Mouse (Mus musculus): ENCODE measurements around the gene Foxc2. TPM values are rescaled to one million over a fixed set of nuclear protein-coding genes. Genes with fewer than 3 reads are reported as not detected.

Foxc2 gene
- polyA plus RNA-seq, 1 experiment from 2014 or later = 0.48 TPM

DNA sequence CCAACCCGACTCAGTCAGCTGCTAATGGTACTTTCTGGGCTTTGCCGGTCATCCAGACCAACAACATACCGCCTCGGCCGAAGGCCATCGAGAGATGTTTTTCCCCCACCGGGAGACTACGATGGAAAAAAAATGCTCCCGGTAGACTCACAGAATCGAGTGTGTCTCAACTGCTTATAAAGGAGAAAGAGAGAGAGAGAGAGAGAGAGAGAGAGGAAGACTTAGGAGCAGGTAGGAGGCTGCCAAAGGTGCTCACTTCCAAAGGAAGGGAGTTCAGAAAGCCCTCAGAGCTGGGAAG lies 41.2 kb upstream of the Foxc2 start:
- Histone ChIP-seq H3K4me2 (replicated peaks; ENCODE audit: low read depth) (peak overlapping the region; percentile 63), H3K4me3 (ENCODE audit: low read depth, low read length) (peak overlapping the region; percentile 26)
- ATAC-seq = no peak

DNA sequence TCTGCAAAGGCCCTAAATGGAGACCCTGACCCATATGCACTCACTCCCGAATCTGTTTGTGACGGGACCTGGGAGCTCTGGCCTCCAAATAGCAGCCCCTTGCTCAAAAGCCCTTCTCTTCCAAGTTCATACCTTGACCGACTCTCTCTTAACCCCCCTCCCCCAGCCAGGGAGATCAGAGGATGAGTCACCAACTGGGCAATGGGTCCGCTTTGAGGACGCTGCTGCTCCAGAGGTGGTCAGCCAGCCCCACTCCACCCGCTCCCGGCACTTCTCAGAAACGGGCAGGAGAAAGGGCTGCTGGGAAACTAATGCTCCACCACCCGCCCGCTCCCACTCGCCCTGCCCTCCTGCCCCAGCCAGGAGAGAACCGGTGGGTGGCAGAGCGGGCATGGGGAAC lies 40.0 kb upstream of the Foxc2 start:
- H3K27me3 ChIP-seq (replicated peaks; ENCODE audit: control insufficient read depth, insufficient read depth, low read length) = peaks cover 78% of the 10 kb centered on the region
- H3K9me3 ChIP-seq (ENCODE audit: control insufficient read depth) = no peaks in the 10 kb centered on the region
- H3K27ac ChIP-seq (ENCODE audit: low read depth, low read length) = peak overlapping the region; percentile 10; the same call in 1 of the 2 replicates
- no peak for ATAC-seq
- TF ChIP-seq CTCF (IDR thresholded peaks at IDR 0.05; ENCODE audit: low read depth) = no peak
- H3K4me1 ChIP-seq (replicated peaks; ENCODE audit: control insufficient read depth, insufficient read depth, low read length) = no peaks in the 10 kb centered on the region
- H3K9ac ChIP-seq (ENCODE audit: low read depth, low read length) = no peak overlapping the region
- no peaks in the 10 kb centered on the region for H3K36me3 ChIP-seq (ENCODE audit: control insufficient read depth, insufficient read depth)
- peak overlapping the region; percentile 44 for H3K4me2 ChIP-seq (replicated peaks; ENCODE audit: low read depth)
- WGBS = 9% methylated on average over 13 of the region's 13 CpGs
- peak overlapping the region; percentile 1; the same call in 1 of the 2 replicates for H3K4me3 ChIP-seq (ENCODE audit: low read depth, low read length)

More for the DNA sequence above, 41.2 kb upstream of the Foxc2 start:
- no peaks in the 10 kb centered on the region for H3K9me3 ChIP-seq (ENCODE audit: control insufficient read depth)
- WGBS = 4% methylated on average over 10 of the region's 10 CpGs
- H3K27ac ChIP-seq (ENCODE audit: low read depth, low read length) = 0 out of 2 replicates have a peak overlapping the region, but pooled peaks have one; percentile 6
- no peaks in the 10 kb centered on the region for H3K4me1 ChIP-seq (replicated peaks; ENCODE audit: control insufficient read depth, insufficient read depth, low read length)
- H3K36me3 ChIP-seq (ENCODE audit: control insufficient read depth, insufficient read depth) = no peaks in the 10 kb centered on the region
- no peak for TF ChIP-seq CTCF (IDR thresholded peaks at IDR 0.05; ENCODE audit: low read depth)
- H3K9ac ChIP-seq (ENCODE audit: low read depth, low read length) = peak overlapping the region; percentile 27; the same call in 1 of the 2 replicates
- H3K27me3 ChIP-seq (replicated peaks; ENCODE audit: control insufficient read depth, insufficient read depth, low read length) = peaks cover 67% of the 10 kb centered on the region

DNA sequence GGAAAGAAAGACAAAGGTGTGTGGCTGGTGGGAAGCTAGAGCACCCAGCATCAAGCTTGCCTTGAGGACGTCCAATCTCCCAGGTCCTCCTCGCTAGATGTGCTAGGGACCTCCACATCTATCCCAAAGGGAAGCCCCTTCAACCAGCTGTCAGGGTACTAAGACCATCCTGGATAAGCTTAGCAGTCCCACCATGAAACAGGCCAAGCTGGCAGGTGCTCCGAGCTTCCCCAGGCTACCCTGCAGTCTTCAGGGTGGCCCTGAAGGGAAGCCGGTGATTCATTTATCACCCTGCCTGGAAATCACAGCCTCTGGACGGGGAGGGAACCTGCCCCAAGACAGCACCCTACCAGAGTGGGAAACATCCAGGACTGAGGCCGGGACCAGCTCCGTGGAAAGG lies 39.4 kb upstream of the Foxc2 start:
- Histone ChIP-seq H3K4me2 (replicated peaks; ENCODE audit: low read depth) (peak overlapping the region; percentile 44), H3K4me3 (ENCODE audit: low read depth, low read length) (no peak overlapping the region; the same call in 1 of the 2 replicates), H3K36me3 (ENCODE audit: control insufficient read depth, insufficient read depth) (no peaks in the 10 kb centered on the region), H3K27ac (ENCODE audit: low read depth, low read length) (0 out of 2 replicates have a peak overlapping the region, but pooled peaks have one; percentile 10), H3K9ac (ENCODE audit: low read depth, low read length) (no peak overlapping the region), H3K9me3 (ENCODE audit: control insufficient read depth) (no peaks in the 10 kb centered on the region), H3K27me3 (replicated peaks; ENCODE audit: control insufficient read depth, insufficient read depth, low read length) (peaks cover 77% of the 10 kb centered on the region), H3K4me1 (replicated peaks; ENCODE audit: control insufficient read depth, insufficient read depth, low read length) (no peaks in the 10 kb centered on the region)
- no peak for ATAC-seq
- 20% methylated on average over 7 of the region's 7 CpGs for WGBS
- TF ChIP-seq CTCF (IDR thresholded peaks at IDR 0.05; ENCODE audit: low read depth) = no peak

DNA sequence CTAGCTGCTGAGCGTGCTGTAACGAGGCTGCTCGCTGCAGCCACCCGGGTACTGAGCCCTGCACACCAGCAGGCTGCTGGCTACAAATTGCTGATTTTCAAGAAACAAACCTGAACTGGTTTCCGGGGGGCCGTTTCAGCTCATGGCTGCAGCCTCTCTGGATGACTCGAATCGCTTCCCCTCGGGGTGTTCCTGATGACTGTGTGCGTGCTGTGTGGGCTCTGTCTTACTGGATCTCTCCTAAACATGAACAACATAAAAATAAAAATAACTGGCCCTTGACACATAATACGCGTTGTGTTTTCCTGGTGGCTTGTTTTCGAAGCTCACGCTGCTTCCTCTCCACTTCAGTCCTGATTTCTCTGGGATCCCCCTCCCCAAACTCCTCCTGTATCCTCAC lies 37.2 kb upstream of the Foxc2 start:
- no peak overlapping the region for H3K27ac ChIP-seq (ENCODE audit: low read depth, low read length)

DNA sequence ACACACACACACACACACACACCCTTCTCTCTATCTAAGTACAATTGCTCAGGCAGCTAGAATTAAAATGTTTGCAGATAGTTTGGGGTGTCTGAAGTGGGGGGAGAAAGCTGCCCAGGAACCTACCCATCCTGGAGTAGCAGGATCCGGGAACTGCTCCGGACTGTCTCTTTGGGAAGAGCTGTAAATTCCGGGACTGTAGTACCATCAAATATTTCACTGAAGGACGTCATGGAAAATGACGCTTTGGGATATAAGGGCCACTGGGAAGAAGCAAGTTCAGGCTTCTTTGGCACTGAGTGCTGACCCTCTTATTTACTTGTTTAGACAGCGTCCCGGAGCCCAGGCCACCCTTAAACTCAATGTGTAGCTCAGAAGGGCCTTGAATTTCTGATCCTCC lies 36.8 kb upstream of the Foxc2 start:
- Histone ChIP-seq H3K4me2 (replicated peaks; ENCODE audit: low read depth) (peak overlapping the region; percentile 84; the same call in 1 of the 2 replicates), H3K4me1 (replicated peaks; ENCODE audit: control insufficient read depth, insufficient read depth, low read length) (no peaks in the 10 kb centered on the region), H3K4me3 (ENCODE audit: low read depth, low read length) (peak overlapping the region; percentile 65), H3K27ac (ENCODE audit: low read depth, low read length) (0 out of 2 replicates have a peak overlapping the region, but pooled peaks have one; percentile 87), H3K27me3 (replicated peaks; ENCODE audit: control insufficient read depth, insufficient read depth, low read length) (peaks cover 86% of the 10 kb centered on the region), H3K9ac (ENCODE audit: low read depth, low read length) (0 out of 2 replicates have a peak overlapping the region, but pooled peaks have one; percentile 22), H3K9me3 (ENCODE audit: control insufficient read depth) (no peaks in the 10 kb centered on the region), H3K36me3 (ENCODE audit: control insufficient read depth, insufficient read depth) (no peaks in the 10 kb centered on the region)
- no peak for TF ChIP-seq CTCF (IDR thresholded peaks at IDR 0.05; ENCODE audit: low read depth)
- WGBS = 9% methylated on average over 7 of the region's 7 CpGs
- no peak for ATAC-seq

More for the DNA sequence above, 37.2 kb upstream of the Foxc2 start:
- Histone ChIP-seq H3K4me3 (ENCODE audit: low read depth, low read length) (peak overlapping the region; percentile 65), H3K27me3 (replicated peaks; ENCODE audit: control insufficient read depth, insufficient read depth, low read length) (peaks cover 85% of the 10 kb centered on the region), H3K9ac (ENCODE audit: low read depth, low read length) (0 out of 2 replicates have a peak overlapping the region, but pooled peaks have one; percentile 22), H3K4me2 (replicated peaks; ENCODE audit: low read depth) (peak overlapping the region; percentile 84), H3K9me3 (ENCODE audit: control insufficient read depth) (no peaks in the 10 kb centered on the region), H3K4me1 (replicated peaks; ENCODE audit: control insufficient read depth, insufficient read depth, low read length) (no peaks in the 10 kb centered on the region), H3K36me3 (ENCODE audit: control insufficient read depth, insufficient read depth) (no peaks in the 10 kb centered on the region)
- WGBS = 9% methylated on average over 14 of the region's 14 CpGs
- TF ChIP-seq CTCF (IDR thresholded peaks at IDR 0.05; ENCODE audit: low read depth) = no peak
- ATAC-seq = no peak

DNA sequence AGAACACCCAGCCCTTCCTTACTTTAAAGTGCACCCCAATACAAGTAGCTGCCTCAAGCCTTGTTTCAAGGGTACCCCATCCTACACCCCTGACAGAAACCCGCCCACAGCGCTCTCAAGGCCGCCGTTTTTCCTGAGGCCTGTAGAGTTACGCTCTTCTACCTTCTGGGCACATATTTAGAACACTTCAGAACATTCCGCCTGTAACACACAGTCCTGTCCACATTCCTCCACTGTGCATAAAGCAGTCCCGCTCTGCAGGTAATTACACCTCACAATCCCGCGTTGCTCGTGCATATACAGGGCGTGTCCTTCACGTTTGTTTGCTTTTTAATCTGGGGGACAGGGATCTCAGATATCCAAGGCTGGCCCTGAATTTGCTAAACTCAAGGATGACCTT lies 36.0 kb upstream of the Foxc2 start:
- TF ChIP-seq CTCF (IDR thresholded peaks at IDR 0.05; ENCODE audit: low read depth) = no peak
- H3K4me2 ChIP-seq (replicated peaks; ENCODE audit: low read depth) = peak overlapping the region; percentile 84
- ATAC-seq = no peak
- H3K9ac ChIP-seq (ENCODE audit: low read depth, low read length) = peak overlapping the region; percentile 75
- peak overlapping the region; percentile 87 for H3K27ac ChIP-seq (ENCODE audit: low read depth, low read length)
- H3K9me3 ChIP-seq (ENCODE audit: control insufficient read depth) = no peaks in the 10 kb centered on the region
- peak overlapping the region; percentile 65 for H3K4me3 ChIP-seq (ENCODE audit: low read depth, low read length)
- no peaks in the 10 kb centered on the region for H3K4me1 ChIP-seq (replicated peaks; ENCODE audit: control insufficient read depth, insufficient read depth, low read length)
- WGBS = 5% methylated on average over 12 of the region's 12 CpGs
- no peaks in the 10 kb centered on the region for H3K36me3 ChIP-seq (ENCODE audit: control insufficient read depth, insufficient read depth)
- peaks cover 88% of the 10 kb centered on the region for H3K27me3 ChIP-seq (replicated peaks; ENCODE audit: control insufficient read depth, insufficient read depth, low read length)
